Mouse (Mus musculus): ENCODE results near the gene Tsg101. TPM values are rescaled to one million over a fixed set of nuclear protein-coding genes. Genes with fewer than 3 reads are reported as not detected.

The Tsg101 gene
- polyA plus RNA-seq, 1 experiment: 36.9 TPM

GRCm38 (mm10) chr7:46935847-46936246 is 16.1 kb upstream of the Tsg101 start:
- 36% methylated on average over 4 of the region's 4 CpGs for WGBS
- no peak overlapping the region; the same call in 1 of the 2 replicates for H3K27ac ChIP-seq (ENCODE audit: control insufficient read depth, insufficient read depth, low read depth, low read length, poor library complexity)
- TF ChIP-seq CTCF (IDR thresholded peaks at IDR 0.05; ENCODE audit: control insufficient read depth, insufficient read depth, low read length) (peak; percentile 31; the same call in 1 of the 2 replicates), POLR2A (IDR thresholded peaks at IDR 0.05; ENCODE audit: borderline replicate concordance, control insufficient read depth, low read depth, low read length) (no peak)
- peaks cover 1% of the 10 kb centered on the region; the same call in 1 of the 2 replicates for H3K4me1 ChIP-seq (ENCODE audit: control insufficient read depth, insufficient read depth, low read length)
- H3K4me3 ChIP-seq (replicated peaks; ENCODE audit: control insufficient read depth, low read depth, low read length): no peak overlapping the region

GRCm38 (mm10) chr7:46934788-46935187 is 15.0 kb upstream of the Tsg101 start:
- Histone ChIP-seq H3K4me1 (ENCODE audit: control insufficient read depth, insufficient read depth, low read length) (peaks cover 1% of the 10 kb centered on the region; the same call in 1 of the 2 replicates), H3K4me3 (replicated peaks; ENCODE audit: control insufficient read depth, low read depth, low read length) (no peak overlapping the region), H3K27ac (ENCODE audit: control insufficient read depth, insufficient read depth, low read depth, low read length, poor library complexity) (no peak overlapping the region)
- WGBS: 41% methylated on average over 8 of the region's 8 CpGs
- TF ChIP-seq POLR2A (IDR thresholded peaks at IDR 0.05; ENCODE audit: borderline replicate concordance, control insufficient read depth, low read depth, low read length) (no peak), CTCF (IDR thresholded peaks at IDR 0.05; ENCODE audit: control insufficient read depth, insufficient read depth, low read length) (no peak)

- TF ChIP-seq CTCF (IDR thresholded peaks at IDR 0.05; ENCODE audit: control insufficient read depth, insufficient read depth, low read length): no peak
- no peak for TF ChIP-seq POLR2A (IDR thresholded peaks at IDR 0.05; ENCODE audit: borderline replicate concordance, control insufficient read depth, low read depth, low read length)
- 92% methylated on average over 3 of the region's 3 CpGs for WGBS
- H3K4me3 ChIP-seq (replicated peaks; ENCODE audit: control insufficient read depth, low read depth, low read length): no peak overlapping the region
- no peak overlapping the region for H3K27ac ChIP-seq (ENCODE audit: control insufficient read depth, insufficient read depth, low read depth, low read length, poor library complexity)
- H3K4me1 ChIP-seq (ENCODE audit: control insufficient read depth, insufficient read depth, low read length): peaks cover 1% of the 10 kb centered on the region; the same call in 1 of the 2 replicates
Measured at GRCm38 (mm10) chr7:46931370-46931769, 11.6 kb upstream of the Tsg101 start.

- no peak overlapping the region for H3K27ac ChIP-seq (ENCODE audit: control insufficient read depth, insufficient read depth, low read depth, low read length, poor library complexity)
- TF ChIP-seq CTCF (IDR thresholded peaks at IDR 0.05; ENCODE audit: control insufficient read depth, insufficient read depth, low read length) (no peak), POLR2A (IDR thresholded peaks at IDR 0.05; ENCODE audit: borderline replicate concordance, control insufficient read depth, low read depth, low read length) (no peak)
- WGBS: 43% methylated on average over 5 of the region's 5 CpGs
Measured at GRCm38 (mm10) chr7:46928291-46928690, 8.5 kb upstream of the Tsg101 start.

GRCm38 (mm10) chr7:46922075-46922474 is 2.3 kb upstream of the Tsg101 start:
- H3K27ac ChIP-seq (ENCODE audit: control insufficient read depth, insufficient read depth, low read depth, low read length, poor library complexity): no peak overlapping the region
- 87% methylated on average over 4 of the region's 4 CpGs for WGBS
- H3K4me1 ChIP-seq (ENCODE audit: control insufficient read depth, insufficient read depth, low read length): no peaks in the 10 kb centered on the region; the same call in 1 of the 2 replicates
- H3K4me3 ChIP-seq (replicated peaks; ENCODE audit: control insufficient read depth, low read depth, low read length): no peak overlapping the region
- TF ChIP-seq POLR2A (IDR thresholded peaks at IDR 0.05; ENCODE audit: borderline replicate concordance, control insufficient read depth, low read depth, low read length) (no peak), CTCF (IDR thresholded peaks at IDR 0.05; ENCODE audit: control insufficient read depth, insufficient read depth, low read length) (no peak)

More at GRCm38 (mm10) chr7:46928291-46928690, 8.5 kb upstream of the Tsg101 start:
- H3K4me3 ChIP-seq (replicated peaks; ENCODE audit: control insufficient read depth, low read depth, low read length): no peak overlapping the region
- no peaks in the 10 kb centered on the region for H3K4me1 ChIP-seq (ENCODE audit: control insufficient read depth, insufficient read depth, low read length)

GRCm38 (mm10) chr7:46918678-46919371 is 944 bp downstream of the Tsg101 start:
- H3K4me3 ChIP-seq (replicated peaks; ENCODE audit: control insufficient read depth, low read depth, low read length): peak overlapping the region; percentile 99
- no peaks in the 10 kb centered on the region; the same call in 1 of the 2 replicates for H3K4me1 ChIP-seq (ENCODE audit: control insufficient read depth, insufficient read depth, low read length)
- WGBS: 11% methylated on average over 13 of the region's 13 CpGs
- TF ChIP-seq POLR2A (IDR thresholded peaks at IDR 0.05; ENCODE audit: borderline replicate concordance, control insufficient read depth, low read depth, low read length) (no peak), CTCF (IDR thresholded peaks at IDR 0.05; ENCODE audit: control insufficient read depth, insufficient read depth, low read length) (no peak)
- H3K27ac ChIP-seq (ENCODE audit: control insufficient read depth, insufficient read depth, low read depth, low read length, poor library complexity): no peak overlapping the region

GRCm38 (mm10) chr7:46916376-46916775 is 3.4 kb downstream of the Tsg101 start:
- TF ChIP-seq POLR2A (IDR thresholded peaks at IDR 0.05; ENCODE audit: borderline replicate concordance, control insufficient read depth, low read depth, low read length): no peak
- no peak for TF ChIP-seq CTCF (IDR thresholded peaks at IDR 0.05; ENCODE audit: control insufficient read depth, insufficient read depth, low read length)
- Histone ChIP-seq H3K4me3 (replicated peaks; ENCODE audit: control insufficient read depth, low read depth, low read length) (no peak overlapping the region), H3K27ac (ENCODE audit: control insufficient read depth, insufficient read depth, low read depth, low read length, poor library complexity) (no peak overlapping the region), H3K4me1 (ENCODE audit: control insufficient read depth, insufficient read depth, low read length) (no peaks in the 10 kb centered on the region; the same call in 1 of the 2 replicates)
- 82% methylated on average over 3 of the region's 3 CpGs for WGBS

- H3K4me3 ChIP-seq (replicated peaks; ENCODE audit: control insufficient read depth, low read depth, low read length): no peak overlapping the region
- H3K27ac ChIP-seq (ENCODE audit: control insufficient read depth, insufficient read depth, low read depth, low read length, poor library complexity): no peak overlapping the region
- no peaks in the 10 kb centered on the region; the same call in 1 of the 2 replicates for H3K4me1 ChIP-seq (ENCODE audit: control insufficient read depth, insufficient read depth, low read length)
- TF ChIP-seq POLR2A (IDR thresholded peaks at IDR 0.05; ENCODE audit: borderline replicate concordance, control insufficient read depth, low read depth, low read length) (no peak), CTCF (IDR thresholded peaks at IDR 0.05; ENCODE audit: control insufficient read depth, insufficient read depth, low read length) (no peak)
- 45% methylated on average over 3 of the region's 3 CpGs for WGBS
Measured at GRCm38 (mm10) chr7:46911250-46911649, 8.5 kb downstream of the Tsg101 start.
